In genomic region chr4:132421923-132422782, GRCm38 (mm10) we compare ENCODE assay signal across 8 mouse cellular contexts. TPM values are rescaled to one million over a fixed set of nuclear protein-coding genes. Genes with fewer than 3 reads are reported as not detected.
DNase-seq lines count a peak whose midpoint lies in the region; ATAC-seq and TF ChIP-seq lines count a peak whose summit lies in the region.

Gene Phactr4 (minus strand): TSS chr4:132422489.

- TF ChIP-seq POLR2A in CH12.LX (IDR thresholded peaks at IDR 0.05; ENCODE audit: low read depth, low read length), result peak; percentile 75

- H3K4me3 ChIP-seq in CH12.LX (replicated peaks in 1 of 3; ENCODE audit: low read depth in 2 of 3, low read length in 2 of 3, poor library complexity in 1 of 3), result peak within 1 kb of the TSS; percentile 73 to 88 (median 80)
- H3K4me3 ChIP-seq in forebrain, embryonic 12.5 days (replicated peaks), result peak within 1 kb of the TSS; percentile 87
- peak within 1 kb of the TSS; percentile 94 for H3K4me3 ChIP-seq in liver, postnatal 0 days (ENCODE audit: low read depth, low read length)
- peak within 1 kb of the TSS; percentile 87 for H3K4me3 ChIP-seq in neural tube, embryonic 14.5 days (ENCODE audit: low read depth, low read length)

- no peak for TF ChIP-seq EP300 in CH12.LX (IDR thresholded peaks at IDR 0.05; ENCODE audit: low read length)
- no peak; the same call in 1 of the 2 replicates for TF ChIP-seq EP300 in liver, postnatal 0 days (IDR thresholded peaks at IDR 0.05; ENCODE audit: low read depth)

- dilution Hi-C loops in CH12.LX (cut with MboI; ENCODE audit: extremely low pct_ligation_motif_present, extremely low pct_unique_long_range_greater_than_20kb, low sequenced_read_pairs), result no loop called here

- TF ChIP-seq CTCF in CH12.LX (conservative IDR thresholded peaks at IDR 0.05 in 1 of 2, IDR thresholded peaks at IDR 0.05 in 1 of 2; ENCODE audit: low read depth in 2 of 2, low read length in 2 of 2), result no peak
- no peak for TF ChIP-seq CTCF in liver, postnatal 0 days (IDR thresholded peaks at IDR 0.05; ENCODE audit: low read depth)

- peak; percentile 97 for ATAC-seq in forebrain, embryonic 12.5 days (ENCODE audit: low FRiP score)
- peak; percentile 96 for ATAC-seq in liver, postnatal 0 days
- peak; percentile 97 for ATAC-seq in neural tube, embryonic 14.5 days (ENCODE audit: low read depth)

- TF ChIP-seq RAD21 in CH12.LX (IDR thresholded peaks at IDR 0.05; ENCODE audit: low read depth, low read length), result no peak

- peak; percentile 78 for DNase-seq in CH12.LX (ENCODE audit: extremely low read depth)
- DNase-seq in c-Kit-positive CD71-positive TER-119-negative erythroid progenitor cells, embryonic 14.5 days (ENCODE audit: low read depth), result peak; percentile 64
- DNase-seq in heart, postnatal 10 days, result peak; percentile 99
- DNase-seq in large intestine, adult 2 months (ENCODE audit: low read depth, low spot score), result peak; percentile 89
- DNase-seq in liver, postnatal 0 days, result peak; percentile 95
- DNase-seq in testis, postnatal 10 days (ENCODE audit: low spot score), result peak; percentile 98

- H3K9ac ChIP-seq in CH12.LX (ENCODE audit: insufficient read depth, low read depth), result peak within 1 kb of the TSS; percentile 77
- peak within 1 kb of the TSS; percentile 85 for H3K9ac ChIP-seq in forebrain, embryonic 12.5 days
- peak within 1 kb of the TSS; percentile 94 for H3K9ac ChIP-seq in liver, postnatal 0 days (replicated peaks)
- peak within 1 kb of the TSS; percentile 67 for H3K9ac ChIP-seq in neural tube, embryonic 14.5 days (replicated peaks; ENCODE audit: low read depth, low read length)

- H3K9me3 ChIP-seq in CH12.LX (replicated peaks; ENCODE audit: low read length), result peaks cover 3% of the 10 kb centered on the region
- H3K9me3 ChIP-seq in forebrain, embryonic 12.5 days, result no peaks in the 10 kb centered on the region
- H3K9me3 ChIP-seq in liver, postnatal 0 days (ENCODE audit: low read length), result no peaks in the 10 kb centered on the region
- no peaks in the 10 kb centered on the region for H3K9me3 ChIP-seq in neural tube, embryonic 14.5 days (ENCODE audit: control insufficient read depth, low read length)

- H3K27ac ChIP-seq in CH12.LX (ENCODE audit: insufficient read depth, low read depth), result peak within 1 kb of the TSS; percentile 30; the same call in 1 of the 2 replicates
- peak within 1 kb of the TSS; percentile 96 for H3K27ac ChIP-seq in forebrain, embryonic 12.5 days
- H3K27ac ChIP-seq in liver, postnatal 0 days (ENCODE audit: low read depth), result peak within 1 kb of the TSS; percentile 100
- peak within 1 kb of the TSS; percentile 89 for H3K27ac ChIP-seq in neural tube, embryonic 14.5 days (ENCODE audit: low read depth, low read length)

- intact Hi-C loops in heart, postnatal 10 days (cut with DNase I), result loop anchor here (2.0 to 5.0 kb wide), 2 partner anchors 41 to 150 kb away; partner anchors contain the start of genes Med18 and Taf12

- H3K4me2 ChIP-seq in CH12.LX (ENCODE audit: insufficient read depth, low read depth, poor library complexity, severe bottlenecking), result peak within 1 kb of the TSS; percentile 83
- peak within 1 kb of the TSS; percentile 66 for H3K4me2 ChIP-seq in forebrain, embryonic 12.5 days
- H3K4me2 ChIP-seq in liver, postnatal 0 days (ENCODE audit: low read depth, low read length), result peak within 1 kb of the TSS; percentile 87
- H3K4me2 ChIP-seq in neural tube, embryonic 14.5 days (ENCODE audit: low read depth, low read length), result peak within 1 kb of the TSS; percentile 73

- H3K4me1 ChIP-seq in CH12.LX (ENCODE audit: control insufficient read depth in 1 of 2, insufficient read depth in 2 of 2), result peaks cover 0 to 2% of the 10 kb centered on the region in 2 experiments; a peak in 1 of 4 replicates
- H3K4me1 ChIP-seq in forebrain, embryonic 12.5 days, result peaks cover 14% of the 10 kb centered on the region
- peaks cover 19% of the 10 kb centered on the region for H3K4me1 ChIP-seq in liver, postnatal 0 days (ENCODE audit: insufficient read depth)
- H3K4me1 ChIP-seq in neural tube, embryonic 14.5 days (ENCODE audit: control insufficient read depth, insufficient read depth, low read length), result peaks cover 7% of the 10 kb centered on the region; the same call in 1 of the 2 replicates

- no peaks in the 10 kb centered on the region for H3K36me3 ChIP-seq in CH12.LX (replicated peaks in 1 of 2; ENCODE audit: control insufficient read depth in 1 of 2, insufficient read depth in 1 of 2, low read length in 1 of 2)
- peaks cover 4% of the 10 kb centered on the region; the same call in 1 of the 2 replicates for H3K36me3 ChIP-seq in forebrain, embryonic 12.5 days (replicated peaks)
- no peaks in the 10 kb centered on the region for H3K36me3 ChIP-seq in liver, postnatal 0 days (replicated peaks; ENCODE audit: insufficient read depth, low read length)
- no peaks in the 10 kb centered on the region for H3K36me3 ChIP-seq in neural tube, embryonic 14.5 days (ENCODE audit: control insufficient read depth, insufficient read depth, low read length)

- WGBS in forebrain, embryonic 12.5 days, result under 1% methylated on average over 72 of the region's 73 CpGs
- under 1% methylated on average over 73 of the region's 73 CpGs for WGBS in large intestine, adult 2 months
- under 1% methylated on average over 64 of the region's 73 CpGs for WGBS in liver, postnatal 0 days (ENCODE audit: insufficient replicate concordance)
- WGBS in neural tube, embryonic 14.5 days, result under 1% methylated on average over 55 of the region's 73 CpGs

- peaks cover 2% of the 10 kb centered on the region; the same call in 1 of the 2 replicates for H3K79me2 ChIP-seq in CH12.LX (replicated peaks; ENCODE audit: control insufficient read depth, extremely low read depth, insufficient read depth, poor library complexity, severe bottlenecking)

- in situ Hi-C loops in CH12.LX (cut with MboI; ENCODE audit: low pct_ligation_motif_present, low pct_unique_long_range_greater_than_20kb, low sequenced_read_pairs), result loop anchor here (25.0 kb wide), 2 partner anchors 135 to 235 kb away; no protein-coding TSS in a partner anchor

- no peaks in the 10 kb centered on the region for H3K27me3 ChIP-seq in CH12.LX (replicated peaks)
- H3K27me3 ChIP-seq in forebrain, embryonic 12.5 days, result no peaks in the 10 kb centered on the region
- no peaks in the 10 kb centered on the region for H3K27me3 ChIP-seq in liver, postnatal 0 days (ENCODE audit: insufficient read depth, low read length)
- no peaks in the 10 kb centered on the region for H3K27me3 ChIP-seq in neural tube, embryonic 14.5 days (ENCODE audit: control insufficient read depth, insufficient read depth, low read length)

TF ChIP-seq in CH12.LX, 34 proteins besides CTCF, POLR2A, EP300 and RAD21 (continues in another document):
- TF ChIP-seq CHD1 (IDR thresholded peaks at IDR 0.05; ENCODE audit: low read depth, low read length), result no peak
- TF ChIP-seq IRF4 (IDR thresholded peaks at IDR 0.05; ENCODE audit: low read depth, low read length), result 0 out of 2 replicates have a peak, but pooled peaks have one; percentile 10
- 0 out of 2 replicates have a peak, but pooled peaks have one; percentile 7 for TF ChIP-seq SIN3A (IDR thresholded peaks at IDR 0.05; ENCODE audit: low read length)
- peak; percentile 24; the same call in 1 of the 2 replicates for TF ChIP-seq GABPA (IDR thresholded peaks at IDR 0.05; ENCODE audit: insufficient replicate concordance, low read depth, low read length)
- TF ChIP-seq RCOR1 (conservative IDR thresholded peaks at IDR 0.05; ENCODE audit: low read depth, low read length), result no peak
- no peak for TF ChIP-seq JUN (IDR thresholded peaks at IDR 0.05; ENCODE audit: insufficient read depth, low read depth, low read length)
- no peak for TF ChIP-seq ETS1 (conservative IDR thresholded peaks at IDR 0.05; ENCODE audit: low read depth, low read length)
- no peak for TF ChIP-seq ZKSCAN1 (IDR thresholded peaks at IDR 0.05; ENCODE audit: borderline replicate concordance, low read depth, low read length)
- no peak for TF ChIP-seq POLR2AphosphoS2 (IDR thresholded peaks at IDR 0.05; ENCODE audit: low read depth, low read length)
- peak; percentile 3; the same call in 1 of the 2 replicates for TF ChIP-seq BHLHE40 (IDR thresholded peaks at IDR 0.05; ENCODE audit: low read depth, low read length)
- TF ChIP-seq UBTF (IDR thresholded peaks at IDR 0.05; ENCODE audit: low read depth, low read length), result 0 out of 2 replicates have a peak, but pooled peaks have one; percentile 63
- no peak for TF ChIP-seq MAX (IDR thresholded peaks at IDR 0.05; ENCODE audit: low read length)
- TF ChIP-seq SMC3 (IDR thresholded peaks at IDR 0.05; ENCODE audit: low read depth, low read length), result no peak
- no peak for TF ChIP-seq JUND (conservative IDR thresholded peaks at IDR 0.05; ENCODE audit: low read depth, low read length)
- no peak for TF ChIP-seq USF1 (IDR thresholded peaks at IDR 0.05; ENCODE audit: low read depth, low read length)
- TF ChIP-seq NELFE (IDR thresholded peaks at IDR 0.05; ENCODE audit: low read depth, low read length), result no peak
- TF ChIP-seq PAX5 (IDR thresholded peaks at IDR 0.05; ENCODE audit: low read length), result no peak
- TF ChIP-seq USF2 (conservative IDR thresholded peaks at IDR 0.05; ENCODE audit: low read depth, low read length), result no peak
- TF ChIP-seq ZMIZ1 (IDR thresholded peaks at IDR 0.05; ENCODE audit: low read depth, low read length), result peak; percentile 58
- TF ChIP-seq TCF12 (IDR thresholded peaks at IDR 0.05; ENCODE audit: low read depth, low read length), result peak; percentile 49; the same call in 1 of the 2 replicates
- TF ChIP-seq MAZ (IDR thresholded peaks at IDR 0.05; ENCODE audit: low read depth, low read length), result peak; percentile 92
- peak; percentile 94 for TF ChIP-seq ELF1 (IDR thresholded peaks at IDR 0.05; ENCODE audit: low read depth, low read length)
- TF ChIP-seq CHD2 (IDR thresholded peaks at IDR 0.05; ENCODE audit: low read length), result no peak
- TF ChIP-seq E2F4 (IDR thresholded peaks at IDR 0.05; ENCODE audit: insufficient replicate concordance, low read depth, low read length), result 0 out of 2 replicates have a peak, but pooled peaks have one; percentile 86
- no peak; the same call in 1 of the 2 replicates for TF ChIP-seq ZNF384 (IDR thresholded peaks at IDR 0.05; ENCODE audit: low read depth, low read length)
- TF ChIP-seq MAFK (IDR thresholded peaks at IDR 0.05; ENCODE audit: insufficient replicate concordance, low read length), result no peak

RNA-seq across cellular contexts. Expression of gene Phactr4, which starts in this region (rescaled TPM):
- 1.0 and 1.4 TPM in 2 replicates for total RNA-seq in CH12.LX (2012; rRNA removed)
- 0.72 and 0.95 TPM in 2 replicates for total RNA-seq in CH12.LX (2014; rRNA removed)
- polyA plus RNA-seq in CH12.LX (2012; ENCODE audit: insufficient read length, low read depth), result 9.6 and 9.9 TPM in 2 replicates
- 22.3 and 26.3 TPM in 2 replicates for polyA plus RNA-seq in forebrain, embryonic 12.5 days (2016; fragmentation: Nextera tagmentation; extraction: Ambion mirVana)
- total RNA-seq in heart, postnatal 10 days (2021), result 10 to 100 TPM; 29.2 to 29.4 TPM
- polyA plus RNA-seq in large intestine, adult 2 months (2012; rRNA removed), result 11.5 and 13.7 TPM in 2 replicates
- polyA plus RNA-seq in liver, postnatal 0 days (2015; fragmentation: Nextera tagmentation; extraction: Ambion mirVana), result 6.2 and 7.7 TPM in 2 replicates
- 7.6 and 8.8 TPM in 2 replicates for polyA plus RNA-seq in neural tube, embryonic 14.5 days (2014; fragmentation: Nextera tagmentation; extraction: Ambion mirVana)

Comparison
In these comparisons a context has a peak if more than half of its experiments do, and no peak if none do; other contexts are left out.
1. Peak in every context shown above with its lines: DNase-seq, ATAC-seq, H3K4me3 ChIP-seq and H3K27ac ChIP-seq.
2. RNA of gene Phactr4 (total RNA-seq): 29.2 to 29.4 TPM in heart, postnatal 10 days; 0.72 to 1.4 TPM in CH12.LX; every median in the first group is over 10 times any median in the second.
3. H3K27ac ChIP-seq: peak in every context shown above with its lines; median percentile 100 in liver, postnatal 0 days; 96 in forebrain, embryonic 12.5 days; 89 in neural tube, embryonic 14.5 days; 30 in CH12.LX.